Mouse (Mus musculus) liver, embryonic 12.5 days (tissue): Measurements from ENCODE around the gene Mxi1. TPM values are rescaled to one million over a fixed set of nuclear protein-coding genes. Genes with fewer than 3 reads are reported as not detected.

Source experiments
- ATAC-seq: fragments of 200-750 bp; cut with Nextera tagmentation; 2 replicates; pipeline ENCODE4 v1.8.0; 2017; ENCODE audit warnings: moderate number of reproducible peaks, mild to moderate bottlenecking, moderate library complexity
- H3K27ac ChIP-seq: fragments of 300-500 bp; sonication (generic); 2 replicates; pipeline ENCODE4 v1.5.1; 2016; ENCODE audit warnings: mild to moderate bottlenecking
- H3K27me3 ChIP-seq: fragments of 300-500 bp; sonication (generic); replicated peaks from 2 replicates; pipeline ENCODE4 v1.6.1; 2016; ENCODE audit warnings: mild to moderate bottlenecking, moderate library complexity
- H3K36me3 ChIP-seq: fragments of 300-500 bp; sonication (generic); 2 replicates; pipeline ENCODE4 v1.6.1; 2016; ENCODE audit warnings: mild to moderate bottlenecking, moderate library complexity
- H3K4me1 ChIP-seq: fragments of 300-500 bp; sonication (generic); 2 replicates; pipeline ENCODE4 v1.6.1; 2016
- H3K4me2 ChIP-seq: fragments of 300-500 bp; sonication (generic); 2 replicates; pipeline ENCODE4 v1.6.1; 2016; ENCODE audit warnings: mild to moderate bottlenecking, moderate library complexity
- H3K4me3 ChIP-seq: fragments of 300-500 bp; sonication (generic); 2 replicates; pipeline ENCODE4 v1.5.1; 2016; ENCODE audit warnings: mild to moderate bottlenecking, moderate library complexity
- H3K9ac ChIP-seq: fragments of 300-500 bp; sonication (generic); 2 replicates; pipeline ENCODE4 v1.6.1; 2016; ENCODE audit warnings: mild to moderate bottlenecking, moderate library complexity
- H3K9me3 ChIP-seq: fragments of 300-500 bp; sonication (generic); replicated peaks from 2 replicates; pipeline ENCODE4 v1.6.1; 2016; ENCODE audit warnings: mild to moderate bottlenecking, moderate library complexity
- WGBS: fragments of 180-500 bp; shearing (Covaris S2); methylation state at CpG from one replicate; pipeline ENCODE4 v1.1.7; 2016; ENCODE audit not compliant: insufficient replicate concordance; 5-methylcytosine and 5-hydroxymethylcytosine counted together
- polyA plus RNA-seq: library from polyadenylated mRNA; unstranded; fragments of >200 nt; fragmentation: Nextera tagmentation; extraction: Ambion mirVana; gene quantifications from 2 replicates; pipeline ENCODE4 v1.2.1, GENCODE M21; 2016

Mxi1 gene
- 38.3 and 39.3 TPM in 2 replicates for polyA plus RNA-seq

- Histone ChIP-seq H3K4me2 (peak within 1 kb of the TSS; percentile 98), H3K4me3 (peak within 1 kb of the TSS; percentile 84), H3K27me3 (peaks cover 9% of the 10 kb centered on the region), H3K9me3 (no peaks in the 10 kb centered on the region), H3K27ac (peak within 1 kb of the TSS; percentile 96), H3K4me1 (peaks cover 30% of the 10 kb centered on the region), H3K36me3 (no peaks in the 10 kb centered on the region), H3K9ac (peak within 1 kb of the TSS; percentile 97)
- peak; percentile 74 for ATAC-seq
- WGBS: under 1% methylated on average over 38 of the region's 38 CpGs
Measured at GRCm38 (mm10) chr19:53310348-53310747, at the start of gene Mxi1. Mxi1 (plus strand) TSS chr19:53310518.

GRCm38 (mm10) chr19:53260828-53261227, 49.5 kb upstream of the Mxi1 start:
- H3K4me2 ChIP-seq: no peak overlapping the region; the same call in 1 of the 2 replicates
- H3K4me1 ChIP-seq: peaks cover 69% of the 10 kb centered on the region
- H3K9me3 ChIP-seq: no peaks in the 10 kb centered on the region
- 83% methylated on average over 4 of the region's 4 CpGs for WGBS
- H3K27ac ChIP-seq: no peak overlapping the region; the same call in 1 of the 2 replicates
- H3K9ac ChIP-seq: no peak overlapping the region
- H3K4me3 ChIP-seq: no peak overlapping the region
- no peaks in the 10 kb centered on the region for H3K36me3 ChIP-seq
- H3K27me3 ChIP-seq: peaks cover 48% of the 10 kb centered on the region
- no peak for ATAC-seq

DNA sequence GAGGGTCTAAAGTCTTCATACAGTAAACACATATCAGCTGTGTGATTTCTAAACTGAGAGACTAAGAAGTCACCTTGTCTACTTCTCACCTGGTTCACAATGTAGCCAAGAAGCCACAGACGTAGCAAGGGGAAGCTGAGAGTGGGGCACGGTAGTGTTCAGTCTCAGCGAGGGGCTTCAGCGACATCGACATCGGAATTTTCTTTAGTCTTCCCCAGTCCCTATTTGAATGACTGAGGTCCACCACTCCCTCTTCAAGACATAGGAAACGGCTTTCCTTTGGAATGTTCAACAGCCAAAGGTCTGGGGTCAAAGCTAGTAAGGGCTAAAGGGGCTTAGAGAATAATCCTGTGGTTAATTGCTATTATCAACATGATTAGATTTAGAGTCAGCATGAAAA, 48.3 kb upstream of the Mxi1 start:
- Histone ChIP-seq H3K4me1 (peaks cover 57% of the 10 kb centered on the region), H3K9me3 (no peaks in the 10 kb centered on the region), H3K27me3 (peaks cover 60% of the 10 kb centered on the region), H3K9ac (no peak overlapping the region), H3K36me3 (no peaks in the 10 kb centered on the region), H3K4me2 (no peak overlapping the region), H3K4me3 (no peak overlapping the region), H3K27ac (no peak overlapping the region)
- no peak for ATAC-seq
- WGBS: 78% methylated on average over 7 of the region's 7 CpGs

- peaks cover 36% of the 10 kb centered on the region for H3K4me1 ChIP-seq
- ATAC-seq: no peak
- H3K9ac ChIP-seq: no peak overlapping the region
- peaks cover 71% of the 10 kb centered on the region for H3K27me3 ChIP-seq
- H3K4me2 ChIP-seq: peak overlapping the region; percentile 13
- H3K27ac ChIP-seq: no peak overlapping the region
- WGBS: 20% methylated on average over 23 of the region's 23 CpGs
- no peaks in the 10 kb centered on the region for H3K9me3 ChIP-seq
- no peak overlapping the region for H3K4me3 ChIP-seq
- H3K36me3 ChIP-seq: no peaks in the 10 kb centered on the region
Measured at GRCm38 (mm10) chr19:53263859-53264733, 46.2 kb upstream of the Mxi1 start.

- Histone ChIP-seq H3K4me1 (peaks cover 27% of the 10 kb centered on the region), H3K27me3 (peaks cover 72% of the 10 kb centered on the region), H3K9me3 (no peaks in the 10 kb centered on the region), H3K4me3 (no peak overlapping the region), H3K27ac (no peak overlapping the region), H3K4me2 (no peak overlapping the region), H3K36me3 (no peaks in the 10 kb centered on the region), H3K9ac (no peak overlapping the region)
- no peak for ATAC-seq
- 49% methylated on average over 12 of the region's 12 CpGs for WGBS
Measured at GRCm38 (mm10) chr19:53264821-53265727, 45.2 kb upstream of the Mxi1 start.

- Histone ChIP-seq H3K9ac (no peak overlapping the region), H3K4me3 (no peak overlapping the region), H3K4me2 (no peak overlapping the region), H3K36me3 (no peaks in the 10 kb centered on the region), H3K27me3 (peaks cover 78% of the 10 kb centered on the region), H3K27ac (no peak overlapping the region), H3K4me1 (peaks cover 15% of the 10 kb centered on the region; the same call in 1 of the 2 replicates), H3K9me3 (no peaks in the 10 kb centered on the region)
- ATAC-seq: no peak
- WGBS: 67% methylated on average over 9 of the region's 9 CpGs
Measured at GRCm38 (mm10) chr19:53267305-53267704, 43.0 kb upstream of the Mxi1 start.

DNA sequence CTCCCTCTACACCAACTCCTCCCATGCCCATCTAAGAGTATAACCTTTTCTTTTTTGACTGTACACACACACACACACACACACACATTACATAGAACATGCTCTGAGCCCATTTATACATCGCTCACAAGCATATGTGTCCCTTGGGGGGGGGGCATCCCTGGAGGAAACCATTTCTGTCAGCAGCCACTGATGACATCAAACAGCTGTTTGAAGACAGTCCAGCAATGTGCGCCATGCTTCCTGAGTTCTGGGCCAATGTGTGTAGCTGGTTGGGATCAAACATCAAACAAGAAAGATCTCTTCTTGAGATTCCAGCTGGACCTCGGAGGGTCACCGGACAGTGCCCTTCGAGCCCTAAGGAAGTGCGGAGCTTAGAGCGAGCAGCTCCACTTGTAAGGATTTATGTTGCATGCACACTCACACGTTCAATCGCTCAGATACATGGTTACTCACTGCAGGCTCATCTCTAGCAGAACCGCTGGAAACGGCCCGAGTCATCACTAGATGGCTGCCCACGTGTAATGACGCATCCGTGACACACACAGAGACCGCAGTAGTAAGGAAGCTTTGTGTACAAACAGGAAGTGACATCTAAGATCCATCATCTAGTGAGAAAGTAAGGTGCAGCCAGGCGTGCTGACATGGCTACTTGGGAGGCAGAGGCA, 37.1 kb upstream of the Mxi1 start:
- Histone ChIP-seq H3K4me3 (no peak overlapping the region), H3K27ac (no peak overlapping the region), H3K4me2 (no peak overlapping the region), H3K9me3 (no peaks in the 10 kb centered on the region), H3K36me3 (no peaks in the 10 kb centered on the region), H3K27me3 (peaks cover 46% of the 10 kb centered on the region), H3K4me1 (peaks cover 18% of the 10 kb centered on the region), H3K9ac (no peak overlapping the region)
- WGBS: 75% methylated on average over 17 of the region's 17 CpGs
- no peak for ATAC-seq

- no peak overlapping the region for H3K4me2 ChIP-seq
- WGBS: 63% methylated on average over 23 of the region's 23 CpGs
Measured at GRCm38 (mm10) chr19:53273781-53274428, 36.4 kb upstream of the Mxi1 start.

GRCm38 (mm10) chr19:53275204-53275603, 35.1 kb upstream of the Mxi1 start:
- ATAC-seq: peak; percentile 54
- Histone ChIP-seq H3K4me2 (no peak overlapping the region), H3K36me3 (no peaks in the 10 kb centered on the region), H3K9me3 (no peaks in the 10 kb centered on the region), H3K4me1 (peaks cover 27% of the 10 kb centered on the region), H3K27ac (peak overlapping the region; percentile 1; the same call in 1 of the 2 replicates), H3K4me3 (no peak overlapping the region), H3K27me3 (peaks cover 38% of the 10 kb centered on the region), H3K9ac (no peak overlapping the region)
- 27% methylated on average over 3 of the region's 3 CpGs for whole genome bisulfite sequencing

More at GRCm38 (mm10) chr19:53273781-53274428, 36.4 kb upstream of the Mxi1 start:
- H3K36me3 ChIP-seq: no peaks in the 10 kb centered on the region
- no peak for ATAC-seq
- no peak overlapping the region for H3K4me3 ChIP-seq
- no peak overlapping the region for H3K27ac ChIP-seq
- H3K4me1 ChIP-seq: peaks cover 18% of the 10 kb centered on the region
- peaks cover 41% of the 10 kb centered on the region for H3K27me3 ChIP-seq
- H3K9me3 ChIP-seq: no peaks in the 10 kb centered on the region
- no peak overlapping the region for H3K9ac ChIP-seq

DNA sequence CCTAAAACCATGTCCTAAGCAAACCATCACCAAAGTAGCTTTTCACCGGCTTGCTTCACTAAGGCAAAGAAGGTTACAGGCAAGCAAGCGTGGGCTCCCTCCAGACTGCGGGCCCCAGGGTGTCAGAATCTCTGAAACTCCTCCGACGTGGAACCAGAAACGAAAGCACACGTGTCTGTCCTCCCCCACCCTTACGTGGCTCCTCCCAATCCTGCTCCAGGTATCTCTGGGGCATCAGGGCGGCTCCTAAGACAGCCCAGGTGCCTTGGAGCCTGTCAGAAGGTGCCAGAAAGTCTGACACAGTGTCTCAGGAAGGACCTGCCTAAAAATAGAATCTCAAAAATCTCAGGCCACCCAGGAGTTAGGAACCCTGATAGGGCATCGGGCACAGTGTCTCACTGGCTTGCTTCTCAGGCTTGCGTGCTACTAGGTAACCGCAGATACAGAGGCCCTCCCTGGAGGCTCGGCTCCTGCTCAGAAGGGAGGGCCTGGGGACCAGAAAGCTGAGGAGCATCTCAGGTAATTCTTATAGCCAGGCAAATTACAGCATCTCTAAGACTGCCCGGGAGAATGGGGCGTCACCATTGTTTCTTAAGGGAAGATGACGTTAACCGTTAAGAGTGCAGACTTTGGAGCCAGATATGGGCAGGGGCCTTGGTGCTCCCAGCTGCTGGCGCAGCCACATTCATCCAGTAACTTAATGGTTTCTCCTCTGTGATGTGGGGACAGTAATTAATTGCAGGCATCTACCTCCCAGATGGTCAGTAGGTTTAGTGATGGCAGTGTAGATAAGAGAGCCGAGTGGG, 33.2 kb upstream of the Mxi1 start:
- H3K9me3 ChIP-seq: no peaks in the 10 kb centered on the region
- no peak overlapping the region for H3K9ac ChIP-seq
- H3K4me2 ChIP-seq: peak overlapping the region; percentile 21; the same call in 1 of the 2 replicates
- no peaks in the 10 kb centered on the region for H3K36me3 ChIP-seq
- ATAC-seq: no peak
- H3K27me3 ChIP-seq: peaks cover 21% of the 10 kb centered on the region; the same call in 1 of the 2 replicates
- H3K27ac ChIP-seq: no peak overlapping the region
- WGBS: 62% methylated on average over 19 of the region's 19 CpGs
- H3K4me3 ChIP-seq: no peak overlapping the region
- peaks cover 27% of the 10 kb centered on the region for H3K4me1 ChIP-seq
